Mouse (Mus musculus) lung, postnatal 0 days (tissue): ENCODE data around the gene Ywhaq.

Experiments used
- CTCF ChIP-seq: IDR thresholded peaks from 2 replicates; pipeline ENCODE4 v1.5.1; 2016; ENCODE audit warnings: antibody characterized with exemption, mild to moderate bottlenecking
- EP300 ChIP-seq: IDR thresholded peaks from 2 replicates; pipeline ENCODE4 v1.6.1; 2016; ENCODE audit warnings: antibody characterized with exemption, mild to moderate bottlenecking, control low read depth

GRCm38 (mm10) chr12:21363195-21363594 lies 54.2 kb downstream of the Ywhaq start:
- TF ChIP-seq CTCF (no peak), EP300 (no peak)
